Mouse (Mus musculus) erythroblast, embryonic 14.5 days (primary cell): Measurements from ENCODE around the gene Gm10300.

ENCODE experiments used
- GATA1 ChIP-seq: IDR thresholded peaks from 2 replicates; pipeline ENCODE4 v1.6.1; 2012; ENCODE audit warnings: low read length, inconsistent platforms, mixed read lengths
- TAL1 ChIP-seq: IDR thresholded peaks from 3 replicates; pipeline ENCODE4 v1.6.1; 2012; ENCODE audit warnings: low read length, inconsistent platforms, mixed read lengths

GRCm38 (mm10) chr4:132111227-132111626 lies 36.7 kb downstream of the Gm10300 start:
- TF ChIP-seq TAL1 = no peak
- no peak for TF ChIP-seq GATA1
